Mouse (Mus musculus) limb, embryonic 14.5 days (tissue): ENCODE results near the gene Steap4. TPM values are rescaled to one million over a fixed set of nuclear protein-coding genes. Genes with fewer than 3 reads are reported as not detected.
A peak's percentile ranks its signal among the peaks of the same experiment; 100 is the strongest.

Experiments used
- ATAC-seq: fragments of 200-750 bp; cut with Nextera tagmentation; 2 replicates; pipeline ENCODE4 v1.8.0; 2017; ENCODE audit warnings: low read depth, moderate number of reproducible peaks, moderate TSS enrichment; ENCODE audit not compliant: low FRiP score
- DNase-seq: peaks from one replicate; pipeline ENCODE4 v3.0.0-alpha.2; 2015; ENCODE audit warnings: low spot score
- H3K27ac ChIP-seq: fragments of 300-500 bp; sonication (generic); replicated peaks from 2 replicates; pipeline ENCODE4 v1.5.1; 2014; ENCODE audit warnings: low read depth, mild to moderate bottlenecking, low read length, moderate library complexity, mixed read lengths
- H3K27me3 ChIP-seq: fragments of 300-500 bp; sonication (generic); 2 replicates; pipeline ENCODE4 v1.6.1; 2014; ENCODE audit warnings: low read length, mixed read lengths; ENCODE audit not compliant: control insufficient read depth, insufficient read depth
- H3K36me3 ChIP-seq: fragments of 300-500 bp; sonication (generic); 2 replicates; pipeline ENCODE4 v1.6.1; 2014; ENCODE audit warnings: mild to moderate bottlenecking, low read length, moderate library complexity, mixed read lengths; ENCODE audit not compliant: control insufficient read depth, insufficient read depth
- H3K4me1 ChIP-seq: fragments of 300-500 bp; sonication (generic); 2 replicates; pipeline ENCODE4 v1.6.1; 2014; ENCODE audit warnings: antibody characterized with exemption, low read length, mixed read lengths; ENCODE audit not compliant: control insufficient read depth, insufficient read depth
- H3K4me2 ChIP-seq: fragments of 300-500 bp; sonication (generic); replicated peaks from 2 replicates; pipeline ENCODE4 v1.6.1; 2014; ENCODE audit warnings: low read depth, mild to moderate bottlenecking, low read length, moderate library complexity; ENCODE audit not compliant: severe bottlenecking
- H3K4me3 ChIP-seq: fragments of 300-500 bp; sonication (generic); replicated peaks from 2 replicates; pipeline ENCODE4 v1.5.1; 2014; ENCODE audit warnings: low read length
- H3K9ac ChIP-seq: fragments of 300-500 bp; sonication (generic); 2 replicates; pipeline ENCODE4 v1.6.1; 2014; ENCODE audit warnings: mild to moderate bottlenecking, low read depth, low read length, moderate library complexity; ENCODE audit not compliant: severe bottlenecking
- H3K9me3 ChIP-seq: fragments of 300-500 bp; sonication (generic); 2 replicates; pipeline ENCODE4 v1.6.1; 2016; ENCODE audit warnings: low read length; ENCODE audit not compliant: control insufficient read depth
- POLR2A ChIP-seq: fragments of 200-500 bp; IDR thresholded peaks from 2 replicates; pipeline ENCODE4 v1.8.0; 2012; ENCODE audit warnings: inconsistent platforms, mild to moderate bottlenecking, moderate library complexity, borderline replicate concordance; ENCODE audit not compliant: insufficient read depth, insufficient read length; ENCODE audit errors: extremely low read depth
- WGBS: fragments of 180-500 bp; shearing (Covaris S2); extraction: QIAGEN DNeasy Blood & Tissue Kit; methylation state at CpG from one replicate; pipeline ENCODE4 v1.1.7; 2014; 5-methylcytosine and 5-hydroxymethylcytosine counted together
- polyA plus RNA-seq, 2 experiments: library from polyadenylated mRNA; depleted of rRNA in 1 of 2; stranded (reverse) in 1 of 2; unstranded in 1 of 2; fragments of >200 nt; fragmentation: Nextera tagmentation in 1 of 2; extraction: Ambion mirVana in 1 of 2; gene quantifications; 2 replicates each; pipeline versions ENCODE4 v1.2.1 to v1.2.3; 2012 to 2014

The Steap4 gene
- polyA plus RNA-seq, 2 experiments: 9.3 TPM

DNA sequence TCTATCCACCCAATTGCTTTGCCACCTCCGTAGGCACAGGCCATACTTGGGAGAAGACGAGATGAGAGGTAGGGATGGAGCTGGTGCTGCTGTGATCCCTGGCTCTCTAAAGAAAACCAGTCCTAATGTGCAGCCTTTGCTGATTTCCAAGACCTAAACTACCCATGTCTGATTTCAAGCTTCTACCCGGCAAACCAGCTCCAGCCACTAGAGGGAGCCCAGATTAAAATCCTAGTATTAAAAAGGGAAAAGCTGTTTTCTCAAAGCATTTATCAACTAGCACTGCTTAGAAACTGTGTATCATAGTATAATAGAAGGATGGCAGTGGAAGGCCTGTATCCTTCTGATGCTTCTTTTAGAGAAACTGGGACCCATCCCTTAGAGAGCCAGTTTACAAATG lies 5.0 kb downstream of the Steap4 start:
- H3K27me3 ChIP-seq: no peaks in the 10 kb centered on the region
- H3K4me1 ChIP-seq: no peaks in the 10 kb centered on the region
- no peak overlapping the region for H3K4me2 ChIP-seq
- DNase-seq (peak; percentile 36), ATAC-seq (no peak)
- no peaks in the 10 kb centered on the region for H3K36me3 ChIP-seq
- WGBS: 38% methylated on average over 3 of the region's 3 CpGs
- H3K4me3 ChIP-seq: no peak overlapping the region
- TF ChIP-seq POLR2A: no peak
- no peak overlapping the region for H3K27ac ChIP-seq
- no peak overlapping the region for H3K9ac ChIP-seq
- no peaks in the 10 kb centered on the region for H3K9me3 ChIP-seq

DNA sequence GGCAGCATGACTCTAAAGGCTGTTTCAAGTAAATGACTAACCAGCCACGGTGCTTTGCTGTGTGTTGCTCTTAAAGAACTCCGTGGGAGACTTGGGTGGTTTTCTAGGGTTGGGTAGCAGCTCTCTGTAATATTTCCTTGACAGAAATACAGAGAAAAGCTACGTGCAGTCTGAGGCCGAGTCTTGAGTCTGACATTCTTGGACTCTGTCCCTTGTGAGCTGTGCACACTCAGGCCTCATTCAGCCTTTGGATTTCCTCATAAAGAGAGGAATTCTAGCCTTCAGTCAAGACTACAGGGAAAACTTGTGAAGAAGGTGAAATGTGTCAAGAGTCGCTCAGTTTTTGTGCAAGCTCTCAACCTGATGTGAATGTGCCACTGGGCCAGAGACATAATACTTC lies 7.9 kb downstream of the Steap4 start:
- H3K9ac ChIP-seq: no peak overlapping the region
- TF ChIP-seq POLR2A: no peak
- H3K27me3 ChIP-seq: no peaks in the 10 kb centered on the region
- H3K36me3 ChIP-seq: no peaks in the 10 kb centered on the region
- H3K4me2 ChIP-seq: no peak overlapping the region
- no peaks in the 10 kb centered on the region for H3K9me3 ChIP-seq
- no peak overlapping the region for H3K27ac ChIP-seq
- H3K4me1 ChIP-seq: peaks cover 3% of the 10 kb centered on the region; the same call in 1 of the 2 replicates
- H3K4me3 ChIP-seq: no peak overlapping the region
- ATAC-seq: no peak
- WGBS: 72% methylated on average over 5 of the region's 5 CpGs
- DNase-seq: no peak

DNA sequence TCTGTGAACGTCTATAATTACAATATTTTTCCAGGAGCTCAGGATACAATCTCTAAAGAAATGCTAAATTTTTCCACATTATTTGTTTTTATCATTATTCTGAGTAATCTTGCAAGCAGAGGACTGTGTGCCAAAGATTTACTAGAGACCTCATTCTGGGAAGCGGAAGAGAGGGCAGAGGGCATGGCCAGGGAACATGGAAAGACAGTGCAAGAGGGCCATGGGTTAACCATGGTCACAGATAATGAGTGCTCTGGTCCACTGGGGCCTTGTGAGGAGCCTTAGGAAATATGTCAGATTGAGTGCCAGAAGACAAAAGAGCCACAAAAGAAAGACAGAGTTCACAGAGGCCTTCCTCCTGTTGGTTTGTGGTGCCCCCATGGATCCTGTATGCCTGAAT lies 12.0 kb downstream of the Steap4 start:
- H3K4me1 ChIP-seq: peaks cover 3% of the 10 kb centered on the region; the same call in 1 of the 2 replicates
- no peaks in the 10 kb centered on the region for H3K36me3 ChIP-seq
- no peaks in the 10 kb centered on the region for H3K9me3 ChIP-seq
- no peak overlapping the region for H3K4me3 ChIP-seq
- no peak overlapping the region for H3K9ac ChIP-seq
- no peaks in the 10 kb centered on the region for H3K27me3 ChIP-seq
- TF ChIP-seq POLR2A: no peak
- no peak overlapping the region for H3K27ac ChIP-seq
- no peak for DNase-seq
- H3K4me2 ChIP-seq: no peak overlapping the region
- no peak for ATAC-seq
- 86% methylated on average over 2 of the region's 2 CpGs for whole genome bisulfite sequencing

DNA sequence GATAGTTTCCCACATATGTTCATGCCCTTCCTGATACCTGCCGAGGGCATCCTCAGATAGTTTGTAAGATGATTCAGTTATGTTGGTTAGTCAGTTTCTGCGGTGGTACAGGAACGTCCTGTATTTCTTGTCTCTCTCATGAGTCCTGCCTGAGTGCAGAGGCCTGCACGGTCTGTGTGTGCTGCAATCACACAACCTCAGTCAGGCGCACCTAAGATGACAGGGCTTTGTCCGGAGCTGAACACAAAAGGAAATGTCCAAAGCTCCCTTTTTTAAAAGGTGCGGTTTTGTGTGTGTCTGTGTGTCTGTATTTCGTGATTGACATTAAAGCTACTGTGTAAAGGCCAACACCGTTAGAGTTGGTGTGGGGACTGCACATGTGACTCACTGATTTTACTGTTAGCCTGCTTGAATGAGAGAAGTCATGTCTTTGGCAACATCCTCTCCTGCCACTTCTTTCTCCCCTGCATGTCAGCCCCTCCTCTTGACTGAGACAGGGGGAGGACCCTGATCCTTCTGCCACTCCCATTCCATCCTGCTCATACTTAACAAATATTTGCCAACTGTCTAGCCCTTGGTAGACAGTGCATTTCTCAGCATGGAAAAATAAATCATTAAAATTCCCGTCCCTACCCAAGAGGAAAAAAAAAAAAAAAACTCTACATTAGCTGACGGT lies 14.4 kb downstream of the Steap4 start:
- WGBS: 83% methylated on average over 11 of the region's 11 CpGs

DNA sequence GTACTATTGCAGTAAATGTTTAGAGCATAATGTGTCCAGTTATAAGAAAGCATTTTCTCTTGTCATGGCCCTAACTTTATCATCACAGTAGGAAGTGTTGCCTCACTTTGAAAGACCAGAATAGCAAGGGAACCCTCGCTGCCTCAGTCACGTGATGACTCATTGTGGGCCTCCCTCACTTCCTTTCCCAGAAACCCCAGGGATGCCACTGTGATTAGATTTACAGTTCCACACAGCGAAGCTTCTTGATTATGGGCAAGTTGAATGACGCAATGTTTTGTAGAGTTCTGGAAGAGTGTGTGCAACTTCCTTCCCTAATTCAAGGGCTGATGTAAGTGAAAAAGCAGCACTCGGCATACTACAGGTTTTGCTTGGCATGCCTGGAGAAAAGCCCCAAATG lies 20.3 kb downstream of the Steap4 start:
- ATAC-seq (no peak), DNase-seq (no peak)
- no peak overlapping the region for H3K9ac ChIP-seq
- TF ChIP-seq POLR2A: no peak
- no peaks in the 10 kb centered on the region for H3K9me3 ChIP-seq
- 75% methylated on average over 5 of the region's 5 CpGs for WGBS
- no peaks in the 10 kb centered on the region for H3K4me1 ChIP-seq
- no peak overlapping the region for H3K4me3 ChIP-seq
- H3K36me3 ChIP-seq: no peaks in the 10 kb centered on the region
- H3K4me2 ChIP-seq: no peak overlapping the region
- H3K27me3 ChIP-seq: no peaks in the 10 kb centered on the region
- H3K27ac ChIP-seq: no peak overlapping the region

More for the DNA sequence above, 14.4 kb downstream of the Steap4 start:
- Histone ChIP-seq H3K4me2 (no peak overlapping the region), H3K9ac (no peak overlapping the region), H3K27ac (no peak overlapping the region), H3K4me1 (peaks cover 3% of the 10 kb centered on the region; the same call in 1 of the 2 replicates), H3K36me3 (no peaks in the 10 kb centered on the region), H3K4me3 (no peak overlapping the region), H3K9me3 (no peaks in the 10 kb centered on the region), H3K27me3 (no peaks in the 10 kb centered on the region)
- no peak for ATAC-seq
- no peak for DNase-seq
- TF ChIP-seq POLR2A: no peak
